Mouse (Mus musculus) c-Kit-positive CD71-positive TER-119-negative erythroid progenitor cells, embryonic 14.5 days (primary cell): ENCODE results near the gene Stx5a.
A peak's percentile ranks its signal among the peaks of the same experiment; 100 is the strongest.

Experiments used
- DNase-seq: peaks from one replicate; pipeline ENCODE4 v3.0.0-alpha.2; 2013; ENCODE audit warnings: low read depth

Stx5a gene

GRCm38 (mm10) chr19:8741243-8741869 is at the start of gene Stx5a:
Gene Stx5a (plus strand): TSS chr19:8741413.
- peak; percentile 97 for DNase-seq

GRCm38 (mm10) chr19:8691871-8692539 is 49.2 kb upstream of the Stx5a start:
- DNase-seq: no peak

GRCm38 (mm10) chr19:8692740-8693139 is 48.5 kb upstream of the Stx5a start:
- DNase-seq: no peak

- no peak for DNase-seq
These were observed 45.9 kb upstream of the Stx5a start for GRCm38 (mm10) chr19:8695330-8695729.

- no peak for DNase-seq
These were observed 41.6 kb upstream of the Stx5a start for GRCm38 (mm10) chr19:8699652-8700051.

- DNase-seq: no peak
These were observed 38.8 kb upstream of the Stx5a start for GRCm38 (mm10) chr19:8702458-8702857.

GRCm38 (mm10) chr19:8703571-8703970 is 37.6 kb upstream of the Stx5a start:
- DNase-seq: no peak

GRCm38 (mm10) chr19:8705026-8705708 is 36.0 kb upstream of the Stx5a start:
- DNase-seq: no peak

GRCm38 (mm10) chr19:8706132-8706667 is 35.0 kb upstream of the Stx5a start:
- no peak for DNase-seq

GRCm38 (mm10) chr19:8706930-8707329 is 34.3 kb upstream of the Stx5a start:
- no peak for DNase-seq

- no peak for DNase-seq
These were observed 32.3 kb upstream of the Stx5a start for GRCm38 (mm10) chr19:8708954-8709353.

- no peak for DNase-seq
These were observed 31.2 kb upstream of the Stx5a start for GRCm38 (mm10) chr19:8710057-8710456.

GRCm38 (mm10) chr19:8711506-8711905 is 29.7 kb upstream of the Stx5a start:
- no peak for DNase-seq

GRCm38 (mm10) chr19:8711949-8712869 is 29.0 kb upstream of the Stx5a start:
- no peak for DNase-seq

- peak; percentile 89 for DNase-seq
These were observed 28.3 kb upstream of the Stx5a start for GRCm38 (mm10) chr19:8712870-8713305.

- DNase-seq: peak; percentile 82
These were observed 27.8 kb upstream of the Stx5a start for GRCm38 (mm10) chr19:8713306-8713996.

GRCm38 (mm10) chr19:8713997-8714652 is 27.1 kb upstream of the Stx5a start:
- no peak for DNase-seq

GRCm38 (mm10) chr19:8714653-8715481 is 26.3 kb upstream of the Stx5a start:
- peak; percentile 85 for DNase-seq

GRCm38 (mm10) chr19:8715868-8716766 is 25.1 kb upstream of the Stx5a start:
- DNase-seq: no peak
